Mouse (Mus musculus): Measurements from ENCODE around the gene Lyrm9.

Gene Lyrm9

GRCm38 (mm10) chr11:78826442-78827013, at the start of gene Lyrm9:
Lyrm9 (plus strand) TSS chr11:78826584.
- peak; percentile 94 for DNase-seq (ENCODE audit: low spot score)

DNA sequence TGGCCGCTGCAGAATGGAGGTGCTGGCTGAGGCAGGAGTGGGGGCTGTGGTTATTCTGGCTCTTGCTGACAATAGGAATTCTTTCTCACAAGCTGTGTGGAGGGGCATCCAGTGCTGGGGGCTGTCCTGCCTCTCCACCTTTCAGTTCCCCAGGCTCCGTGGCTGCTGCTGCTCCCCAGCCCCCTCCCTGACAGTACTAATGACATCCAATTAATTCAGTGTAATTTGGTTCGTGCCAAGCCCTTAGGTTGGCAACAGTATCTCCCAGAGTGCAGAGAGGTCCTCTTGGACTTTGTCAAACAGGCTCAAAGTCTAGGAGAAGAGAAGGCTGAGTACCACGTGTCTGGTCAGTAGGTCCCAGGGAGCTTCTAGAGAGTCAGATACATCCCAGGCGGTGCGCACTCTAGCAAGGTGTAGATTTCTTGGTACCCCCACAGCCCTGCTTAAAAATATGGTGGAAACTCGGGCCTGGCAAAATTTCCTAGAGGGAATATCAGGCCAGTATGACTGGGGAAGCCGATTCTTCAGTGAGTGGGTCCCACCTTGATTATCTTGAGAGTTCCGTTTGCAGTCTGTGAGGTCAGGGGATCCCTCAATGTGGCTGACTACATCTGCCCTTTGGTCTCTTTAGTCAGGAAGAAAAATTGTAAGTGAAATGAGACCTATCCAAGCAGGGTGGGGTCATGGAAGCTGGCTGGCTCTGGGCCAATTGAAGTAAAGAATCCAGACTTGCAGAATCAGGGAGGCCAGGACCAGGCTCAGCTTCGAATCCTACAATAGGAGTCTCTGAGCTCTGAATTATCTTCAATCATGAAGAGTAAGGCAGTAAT, 48.3 kb upstream of the Lyrm9 start:
- no peak for DNase-seq (ENCODE audit: low spot score)

- no peak for DNase-seq (ENCODE audit: low spot score)
Measured at GRCm38 (mm10) chr11:78780002-78780401, 46.4 kb upstream of the Lyrm9 start.

GRCm38 (mm10) chr11:78780571-78780970, 45.8 kb upstream of the Lyrm9 start:
- no peak for DNase-seq (ENCODE audit: low spot score)

GRCm38 (mm10) chr11:78782326-78782725, 44.1 kb upstream of the Lyrm9 start:
- no peak for DNase-seq (ENCODE audit: low spot score)

- peak; percentile 55 for DNase-seq (ENCODE audit: low spot score)
Measured at GRCm38 (mm10) chr11:78782791-78783347, 43.5 kb upstream of the Lyrm9 start.

GRCm38 (mm10) chr11:78786013-78786431, 40.4 kb upstream of the Lyrm9 start:
- DNase-seq (ENCODE audit: low spot score) = no peak

DNA sequence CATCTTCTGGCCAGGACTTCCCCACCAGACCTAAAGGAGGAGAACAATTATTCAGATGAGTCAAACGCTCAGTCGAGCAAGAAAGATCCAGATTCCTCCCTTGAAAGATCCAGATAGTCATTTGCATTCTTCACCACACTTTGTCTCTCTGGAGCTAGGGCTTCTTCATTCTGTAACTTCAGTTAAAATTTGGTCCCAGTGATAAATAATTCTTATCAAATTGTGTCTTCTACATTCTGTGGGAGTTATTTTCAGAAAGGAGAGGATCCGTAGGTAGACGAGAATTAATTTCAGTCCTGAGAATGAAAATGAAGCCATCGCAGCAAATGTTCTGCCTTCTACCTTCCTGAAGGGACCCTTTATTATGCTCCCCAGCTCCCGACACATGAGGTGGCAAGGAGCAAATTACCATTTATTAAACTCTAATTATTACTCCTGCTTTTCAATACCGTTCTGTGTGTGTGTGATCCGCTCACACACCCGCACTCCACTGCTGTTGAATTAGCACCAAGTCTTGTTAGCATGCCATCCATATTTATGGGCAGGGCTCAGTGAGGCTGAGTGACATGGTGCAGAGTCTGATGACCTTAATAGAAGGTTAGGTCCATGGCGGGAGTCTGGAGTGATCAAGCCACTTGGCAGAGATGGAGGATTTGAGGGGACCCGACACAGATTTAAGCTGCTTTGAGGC, 36.9 kb upstream of the Lyrm9 start:
- DNase-seq (ENCODE audit: low spot score) = no peak

- no peak for DNase-seq (ENCODE audit: low spot score)
Measured at GRCm38 (mm10) chr11:78791582-78791981, 34.8 kb upstream of the Lyrm9 start.

- DNase-seq (ENCODE audit: low spot score) = no peak
Measured at GRCm38 (mm10) chr11:78792055-78792454, 34.3 kb upstream of the Lyrm9 start.

DNA sequence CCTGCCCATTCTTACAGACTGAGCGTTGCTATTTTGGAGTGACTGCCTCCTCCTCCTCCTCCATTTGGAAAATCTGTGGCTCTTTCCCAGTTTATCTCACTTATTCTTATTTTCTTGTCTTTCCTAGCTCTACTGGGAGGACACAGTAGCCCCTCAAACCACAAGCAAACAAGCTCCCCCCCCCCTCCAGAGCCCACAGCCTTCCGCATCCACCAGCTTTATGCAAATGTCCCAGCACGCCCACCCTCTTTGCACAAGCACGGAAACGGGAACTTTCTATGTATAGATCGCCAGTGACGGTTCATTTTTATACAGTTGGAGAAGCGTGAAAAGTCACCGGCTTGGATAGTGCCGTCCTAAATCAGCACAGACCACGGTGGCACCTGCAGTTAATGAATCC, 33.9 kb upstream of the Lyrm9 start:
- DNase-seq (ENCODE audit: low spot score) = no peak

DNA sequence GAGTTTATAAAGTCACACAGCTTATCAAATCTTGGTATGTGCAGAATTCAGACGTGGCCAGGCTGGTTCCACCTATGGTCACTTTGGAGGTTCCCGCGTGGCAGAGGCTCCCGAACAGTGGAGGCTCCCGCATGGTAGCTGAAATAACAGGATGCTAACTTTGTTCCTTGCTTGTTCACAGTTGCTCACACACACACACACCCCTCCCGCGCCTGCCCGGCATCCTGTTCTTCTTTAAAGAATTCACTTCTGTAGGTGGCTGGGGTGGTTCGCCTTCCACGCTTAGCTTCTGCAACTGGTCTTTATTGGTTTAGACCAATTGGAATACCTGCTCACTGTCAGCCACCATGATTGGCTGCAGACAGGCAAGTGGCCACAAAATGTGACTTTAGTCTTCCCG, 33.3 kb upstream of the Lyrm9 start:
- no peak for DNase-seq (ENCODE audit: low spot score)

GRCm38 (mm10) chr11:78796072-78796729, 30.2 kb upstream of the Lyrm9 start:
- no peak for DNase-seq (ENCODE audit: low spot score)

- DNase-seq (ENCODE audit: low spot score) = no peak
Measured at GRCm38 (mm10) chr11:78801094-78801493, 25.3 kb upstream of the Lyrm9 start.

GRCm38 (mm10) chr11:78803587-78804316, 22.6 kb upstream of the Lyrm9 start:
- DNase-seq (ENCODE audit: low spot score) = peak; percentile 73

DNA sequence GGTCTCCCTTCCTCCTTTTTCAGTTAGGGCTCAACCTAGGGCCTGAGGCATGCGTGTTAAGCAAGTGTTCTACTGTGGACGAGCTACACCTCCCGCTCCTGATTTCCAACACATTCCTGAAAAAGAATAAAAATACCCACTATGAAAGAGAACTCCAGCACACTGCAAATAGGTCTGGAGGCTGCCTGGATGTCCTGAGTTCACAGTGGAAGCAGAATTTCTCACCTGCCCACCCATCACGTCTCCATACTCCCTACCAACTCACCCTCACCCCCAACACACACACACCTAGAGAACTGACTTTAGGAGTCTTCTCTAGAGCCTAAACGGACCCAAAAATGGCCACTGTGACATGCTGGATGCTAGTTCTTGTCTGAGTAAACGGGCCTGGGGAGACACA, 21.8 kb upstream of the Lyrm9 start:
- DNase-seq (ENCODE audit: low spot score) = no peak

GRCm38 (mm10) chr11:78805198-78805597, 21.2 kb upstream of the Lyrm9 start:
- DNase-seq (ENCODE audit: low spot score) = no peak

GRCm38 (mm10) chr11:78805691-78806137, 20.7 kb upstream of the Lyrm9 start:
- DNase-seq (ENCODE audit: low spot score) = no peak

GRCm38 (mm10) chr11:78807341-78808108, 18.9 kb upstream of the Lyrm9 start:
- DNase-seq (ENCODE audit: low spot score) = peak; percentile 66

GRCm38 (mm10) chr11:78809398-78809797, 17.0 kb upstream of the Lyrm9 start:
- DNase-seq (ENCODE audit: low spot score) = no peak

All from retina, embryonic 14.5 days (tissue).